Mouse (Mus musculus): ENCODE measurements around the gene Glb1l. TPM values are rescaled to one million over a fixed set of nuclear protein-coding genes. Genes with fewer than 3 reads are reported as not detected.
A peak's percentile ranks its signal among the peaks of the same experiment; 100 is the strongest.

Glb1l gene
- polyA plus RNA-seq, 1 experiment from 2014 or later: 19.5 TPM

GRCm38 (mm10) chr1:75181377-75181870, 29.2 kb downstream of the Glb1l start:
- Histone ChIP-seq H3K9me3 (ENCODE audit: control insufficient read depth, low read length) (no peaks in the 10 kb centered on the region), H3K4me2 (replicated peaks; ENCODE audit: low read depth, low read length) (no peak overlapping the region), H3K9ac (ENCODE audit: low read depth, low read length) (no peak overlapping the region), H3K36me3 (ENCODE audit: control insufficient read depth, insufficient read depth, low read length) (peaks cover 7% of the 10 kb centered on the region), H3K4me1 (replicated peaks; ENCODE audit: control insufficient read depth, insufficient read depth, low read length) (peaks cover 3% of the 10 kb centered on the region; the same call in 1 of the 2 replicates), H3K27ac (ENCODE audit: low read depth, low read length) (no peak overlapping the region), H3K27me3 (ENCODE audit: control insufficient read depth, insufficient read depth, low read length) (no peaks in the 10 kb centered on the region), H3K4me3 (ENCODE audit: low read depth, low read length) (no peak overlapping the region)
- 81% methylated on average over 4 of the region's 4 CpGs for WGBS
- ATAC-seq (ENCODE audit: low FRiP score) (no peak), DNase-seq (ENCODE audit: low spot score) (no peak)

DNA sequence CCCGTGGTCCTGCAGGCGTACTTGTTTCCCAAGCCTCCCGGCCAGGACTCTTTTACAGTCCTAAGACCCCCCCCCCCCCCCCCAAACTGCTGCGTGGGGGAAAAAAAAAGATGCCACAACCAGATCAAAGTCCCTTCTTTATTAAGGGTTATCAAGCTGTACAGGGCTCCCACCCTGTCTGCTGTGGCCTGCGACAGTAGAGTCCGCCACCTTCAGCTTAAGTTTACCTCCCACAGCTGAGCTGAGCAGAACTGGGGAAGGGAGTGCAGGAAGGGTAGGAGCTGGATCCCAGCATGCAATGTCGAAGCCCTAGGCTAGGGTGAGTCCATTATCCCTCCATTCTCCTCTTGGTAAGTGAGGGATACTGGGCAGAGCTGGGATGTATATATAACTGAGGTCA, 29.9 kb downstream of the Glb1l start:
- 46% methylated on average over 6 of the region's 7 CpGs for WGBS
- Histone ChIP-seq H3K27me3 (ENCODE audit: control insufficient read depth, insufficient read depth, low read length) (no peaks in the 10 kb centered on the region), H3K36me3 (ENCODE audit: control insufficient read depth, insufficient read depth, low read length) (peaks cover 7% of the 10 kb centered on the region), H3K9me3 (ENCODE audit: control insufficient read depth, low read length) (no peaks in the 10 kb centered on the region), H3K27ac (ENCODE audit: low read depth, low read length) (no peak overlapping the region), H3K4me2 (replicated peaks; ENCODE audit: low read depth, low read length) (peak overlapping the region; percentile 95), H3K9ac (ENCODE audit: low read depth, low read length) (peak overlapping the region; percentile 60; the same call in 1 of the 2 replicates), H3K4me3 (ENCODE audit: low read depth, low read length) (no peak overlapping the region), H3K4me1 (replicated peaks; ENCODE audit: control insufficient read depth, insufficient read depth, low read length) (peaks cover 3% of the 10 kb centered on the region; the same call in 1 of the 2 replicates)
- DNase-seq (ENCODE audit: low spot score) (no peak), ATAC-seq (ENCODE audit: low FRiP score) (0 out of 2 replicates have a peak, but pooled peaks have one; percentile 3)

GRCm38 (mm10) chr1:75180105-75180590, 30.5 kb downstream of the Glb1l start, which contains the start of gene Abcb6:
Abcb6 (minus strand) TSS chr1:75180392.
- Histone ChIP-seq H3K9ac (ENCODE audit: low read depth, low read length) (peak within 1 kb of the TSS; percentile 60), H3K9me3 (ENCODE audit: control insufficient read depth, low read length) (no peaks in the 10 kb centered on the region), H3K4me2 (replicated peaks; ENCODE audit: low read depth, low read length) (peak within 1 kb of the TSS; percentile 95), H3K27me3 (ENCODE audit: control insufficient read depth, insufficient read depth, low read length) (no peaks in the 10 kb centered on the region), H3K4me1 (replicated peaks; ENCODE audit: control insufficient read depth, insufficient read depth, low read length) (peaks cover 3% of the 10 kb centered on the region; the same call in 1 of the 2 replicates), H3K36me3 (ENCODE audit: control insufficient read depth, insufficient read depth, low read length) (peaks cover 7% of the 10 kb centered on the region), H3K27ac (ENCODE audit: low read depth, low read length) (peak within 1 kb of the TSS; percentile 51), H3K4me3 (ENCODE audit: low read depth, low read length) (peak within 1 kb of the TSS; percentile 59)
- ATAC-seq (ENCODE audit: low FRiP score) (peak; percentile 91), DNase-seq (ENCODE audit: low spot score) (peak; percentile 94)
- WGBS: under 1% methylated on average over 31 of the region's 31 CpGs

- H3K4me1 ChIP-seq (replicated peaks; ENCODE audit: control insufficient read depth, insufficient read depth, low read length): peaks cover 3% of the 10 kb centered on the region; the same call in 1 of the 2 replicates
- no peaks in the 10 kb centered on the region for H3K27me3 ChIP-seq (ENCODE audit: control insufficient read depth, insufficient read depth, low read length)
- WGBS: 10% methylated on average over 23 of the region's 23 CpGs
- no peaks in the 10 kb centered on the region for H3K9me3 ChIP-seq (ENCODE audit: control insufficient read depth, low read length)
- DNase-seq (ENCODE audit: low spot score) (peak; percentile 9), ATAC-seq (ENCODE audit: low FRiP score) (peak; percentile 12)
- H3K9ac ChIP-seq (ENCODE audit: low read depth, low read length): peak overlapping the region; percentile 60
- H3K36me3 ChIP-seq (ENCODE audit: control insufficient read depth, insufficient read depth, low read length): peaks cover 7% of the 10 kb centered on the region
- H3K4me2 ChIP-seq (replicated peaks; ENCODE audit: low read depth, low read length): peak overlapping the region; percentile 95
- peak overlapping the region; percentile 51 for H3K27ac ChIP-seq (ENCODE audit: low read depth, low read length)
- H3K4me3 ChIP-seq (ENCODE audit: low read depth, low read length): peak overlapping the region; percentile 59
Measured at GRCm38 (mm10) chr1:75179334-75180104, 31.1 kb downstream of the Glb1l start.

DNA sequence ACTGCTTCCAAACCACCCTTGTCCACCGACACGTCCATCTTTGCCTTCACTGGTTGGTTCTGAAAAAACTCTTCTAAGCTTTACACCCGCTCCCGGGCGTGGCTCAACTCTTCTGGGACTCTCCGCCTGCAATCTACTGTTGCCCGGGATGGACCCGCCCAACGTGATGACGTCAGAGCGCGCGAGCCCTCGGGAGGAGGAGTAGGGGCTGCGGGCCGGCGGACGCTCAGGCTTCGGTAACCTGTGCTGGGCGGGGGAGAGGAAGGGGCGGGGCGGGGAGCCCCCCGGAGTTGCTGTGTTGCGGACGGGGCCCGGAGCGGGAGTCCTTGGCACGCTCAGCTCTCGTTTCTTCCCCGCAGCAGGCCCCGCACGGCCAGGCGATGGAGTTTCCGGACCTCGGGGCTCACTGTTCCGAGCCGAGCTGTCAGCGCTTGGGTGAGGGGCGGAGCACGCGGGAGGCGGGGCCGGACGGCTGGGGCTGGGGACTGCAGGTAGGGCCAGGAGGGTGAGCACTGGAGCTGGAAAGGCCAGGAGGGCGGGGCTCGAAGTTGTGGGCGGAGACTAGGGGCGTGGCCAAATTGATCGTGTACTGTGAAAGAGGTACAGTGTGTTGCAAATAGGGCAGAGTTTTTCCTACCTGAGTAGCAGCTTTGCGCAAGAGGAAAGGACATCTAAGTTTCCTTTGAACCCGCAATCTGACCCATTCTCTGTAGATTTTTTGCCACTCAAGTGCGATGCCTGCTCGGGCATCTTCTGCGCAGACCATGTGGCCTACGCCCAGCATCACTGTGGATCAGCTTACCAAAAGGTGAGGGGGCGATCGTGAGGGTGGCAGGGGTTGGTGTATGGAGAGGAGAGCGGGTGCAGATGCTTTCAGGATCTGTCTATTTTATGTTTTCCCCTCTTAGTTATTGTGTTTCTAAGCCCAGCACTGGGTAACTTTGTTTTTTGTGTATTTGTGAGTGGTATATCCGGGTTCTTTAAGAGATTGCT, 41.8 kb downstream of the Glb1l start, which contains the start of gene Zfand2b:
Gene Zfand2b, plus strand, starts transcription at position 175 of the 993 bp plus-strand sequence.
- peak; percentile 99 for ATAC-seq (ENCODE audit: low FRiP score)
- under 1% methylated on average over 55 of the region's 59 CpGs for WGBS
- 0 out of 2 replicates have a peak, but pooled peaks cover 2% of the 10 kb centered on the region for H3K36me3 ChIP-seq (ENCODE audit: control insufficient read depth, insufficient read depth, low read length)
- H3K27me3 ChIP-seq (ENCODE audit: control insufficient read depth, insufficient read depth, low read length): no peaks in the 10 kb centered on the region
- peak within 1 kb of the TSS; percentile 79 for H3K27ac ChIP-seq (ENCODE audit: low read depth, low read length)
- H3K9me3 ChIP-seq (ENCODE audit: control insufficient read depth, low read length): no peaks in the 10 kb centered on the region
- DNase-seq (ENCODE audit: low spot score): peak; percentile 95
- peak within 1 kb of the TSS; percentile 51 for H3K4me2 ChIP-seq (replicated peaks; ENCODE audit: low read depth, low read length)
- peak within 1 kb of the TSS; percentile 68 for H3K9ac ChIP-seq (ENCODE audit: low read depth, low read length)
- peak within 1 kb of the TSS; percentile 68 for H3K4me3 ChIP-seq (ENCODE audit: low read depth, low read length)
- 0 out of 2 replicates have a peak, but pooled peaks cover 4% of the 10 kb centered on the region for H3K4me1 ChIP-seq (replicated peaks; ENCODE audit: control insufficient read depth, insufficient read depth, low read length)

- Histone ChIP-seq H3K36me3 (ENCODE audit: control insufficient read depth, insufficient read depth, low read length) (0 out of 2 replicates have a peak, but pooled peaks cover 2% of the 10 kb centered on the region), H3K9me3 (ENCODE audit: control insufficient read depth, low read length) (no peaks in the 10 kb centered on the region), H3K4me1 (replicated peaks; ENCODE audit: control insufficient read depth, insufficient read depth, low read length) (0 out of 2 replicates have a peak, but pooled peaks cover 4% of the 10 kb centered on the region), H3K27me3 (ENCODE audit: control insufficient read depth, insufficient read depth, low read length) (no peaks in the 10 kb centered on the region), H3K4me3 (ENCODE audit: low read depth, low read length) (peak overlapping the region; percentile 68), H3K9ac (ENCODE audit: low read depth, low read length) (peak overlapping the region; percentile 52), H3K4me2 (replicated peaks; ENCODE audit: low read depth, low read length) (peak overlapping the region; percentile 51), H3K27ac (ENCODE audit: low read depth, low read length) (peak overlapping the region; percentile 79; the same call in 1 of the 2 replicates)
- 10% methylated on average over 7 of the region's 7 CpGs for WGBS
- DNase-seq (ENCODE audit: low spot score): no peak
- peak; percentile 49 for ATAC-seq (ENCODE audit: low FRiP score)
Measured at GRCm38 (mm10) chr1:75168093-75168471, 42.5 kb downstream of the Glb1l start.

DNA sequence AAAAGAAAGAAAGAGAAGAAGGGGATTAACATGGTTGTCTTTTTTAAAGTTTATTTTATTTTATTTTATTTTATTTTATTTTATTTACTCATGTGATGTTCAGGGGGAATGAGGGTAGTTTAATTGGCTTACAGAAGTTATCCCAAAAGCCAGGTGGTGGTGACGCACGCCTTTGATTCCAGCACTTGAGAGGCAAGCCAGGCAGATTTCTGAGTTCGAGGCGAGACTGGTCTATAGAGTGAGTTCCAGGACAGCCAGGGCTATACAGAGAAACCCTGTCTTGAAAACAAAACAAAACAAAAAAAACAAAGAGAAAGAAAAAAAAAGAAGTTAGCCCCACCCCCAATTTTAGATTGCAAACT, 50.4 kb downstream of the Glb1l start:
- WGBS: 79% methylated on average over 4 of the region's 4 CpGs
- ATAC-seq (ENCODE audit: low FRiP score): no peak
- H3K4me1 ChIP-seq (replicated peaks; ENCODE audit: control insufficient read depth, insufficient read depth, low read length): no peaks in the 10 kb centered on the region
- H3K36me3 ChIP-seq (ENCODE audit: control insufficient read depth, insufficient read depth, low read length): no peaks in the 10 kb centered on the region
- H3K4me3 ChIP-seq (ENCODE audit: low read depth, low read length): no peak overlapping the region
- no peaks in the 10 kb centered on the region for H3K9me3 ChIP-seq (ENCODE audit: control insufficient read depth, low read length)
- DNase-seq (ENCODE audit: low spot score): no peak
- no peak overlapping the region for H3K9ac ChIP-seq (ENCODE audit: low read depth, low read length)
- H3K27me3 ChIP-seq (ENCODE audit: control insufficient read depth, insufficient read depth, low read length): no peaks in the 10 kb centered on the region
- H3K27ac ChIP-seq (ENCODE audit: low read depth, low read length): no peak overlapping the region
- H3K4me2 ChIP-seq (replicated peaks; ENCODE audit: low read depth, low read length): no peak overlapping the region

All from hindbrain, embryonic 11.5 days (tissue).